Mouse (Mus musculus) testis, postnatal 10 days (tissue): ENCODE data around the gene Entpd5.

Experiments
- DNase-seq: peaks from one replicate; pipeline ENCODE4 v3.0.0; 2021; ENCODE audit warnings: low spot score

The Entpd5 gene

DNA sequence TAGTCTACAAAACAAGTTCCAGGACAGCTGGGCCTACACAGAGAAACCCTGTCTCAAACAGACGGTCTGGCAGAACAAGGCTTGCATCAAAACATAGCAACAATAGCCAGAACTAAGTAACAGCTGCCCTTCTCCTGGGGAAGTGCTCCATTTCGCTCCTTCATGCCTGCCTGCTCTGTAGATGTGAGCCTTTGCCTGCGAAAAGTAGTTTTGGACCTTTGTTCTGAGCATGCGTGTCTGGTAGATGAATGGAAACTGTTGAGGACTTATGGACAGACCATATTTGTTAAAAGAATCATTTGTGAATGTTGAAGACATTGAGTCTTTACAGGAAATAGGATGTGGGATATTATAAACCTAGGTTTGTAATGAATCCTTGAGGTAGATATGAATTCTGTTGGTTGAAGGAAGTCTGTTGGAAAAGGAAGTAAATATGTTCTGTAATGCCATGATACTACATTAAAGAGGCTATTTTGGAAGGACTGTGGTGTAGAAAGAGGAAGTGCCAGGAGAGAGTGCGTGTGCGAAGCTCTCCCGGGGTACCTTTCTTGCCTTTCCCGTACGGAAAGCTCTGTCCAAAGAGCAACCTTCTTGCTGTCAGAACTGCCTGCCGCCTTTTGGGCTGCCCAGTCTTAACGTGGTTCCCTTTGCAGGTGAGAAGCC lies 71.7 kb downstream of the Entpd5 start:
- no peak for DNase-seq

DNA sequence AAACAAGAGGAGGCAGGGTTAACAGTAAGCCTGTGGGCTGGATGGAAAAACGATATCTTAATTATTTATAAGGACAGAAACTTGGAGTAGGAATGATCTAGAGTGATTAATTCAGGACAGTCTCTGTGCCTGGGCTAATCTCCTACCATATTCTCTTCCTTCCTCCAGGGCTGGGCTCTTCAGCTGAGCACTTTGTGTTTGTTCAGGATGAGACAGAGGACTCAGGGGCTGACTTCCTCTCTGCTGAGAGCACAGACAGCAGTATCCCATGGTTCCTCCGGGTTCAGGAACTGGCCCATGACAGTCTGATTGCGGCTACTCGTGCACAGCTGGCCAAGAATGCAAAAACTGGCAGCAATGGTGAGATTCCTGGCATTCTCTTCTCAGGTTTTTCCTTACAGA lies 81.7 kb downstream of the Entpd5 start:
- DNase-seq, result no peak
